8 mouse cellular contexts compared by ENCODE assay signal in the genomic region with DNA sequence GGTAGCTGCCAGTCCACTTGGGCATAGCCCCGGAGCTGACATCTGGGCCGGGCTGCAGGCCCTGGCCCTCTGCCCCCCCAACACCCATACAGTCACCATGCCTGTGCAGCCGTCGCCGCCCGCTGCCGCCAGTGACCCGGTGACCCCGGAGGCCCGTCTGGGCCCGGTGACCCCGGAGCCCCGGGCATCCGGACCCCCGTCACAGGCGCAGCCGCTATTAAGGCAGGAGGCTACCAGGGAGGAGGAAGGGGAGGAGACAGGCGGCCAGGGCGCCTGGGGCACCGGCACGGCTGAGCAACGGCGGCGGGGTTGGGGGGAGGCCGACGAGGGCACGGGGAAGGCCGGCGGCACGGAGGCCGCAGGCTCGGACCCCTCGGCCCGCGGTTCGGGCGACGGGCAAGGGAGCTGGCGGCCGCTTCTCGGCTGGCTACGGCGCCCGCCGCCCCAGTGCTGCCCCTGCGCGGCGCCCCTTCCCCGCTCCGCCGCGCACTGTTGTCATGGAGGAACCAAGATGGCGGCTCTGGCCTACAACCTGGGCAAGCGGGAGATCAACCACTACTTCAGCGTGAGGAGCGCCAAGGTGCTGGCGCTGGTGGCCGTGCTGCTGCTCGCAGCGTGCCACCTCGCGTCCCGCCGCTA. TPM values are rescaled to one million over a fixed set of nuclear protein-coding genes. Genes with fewer than 3 reads are reported as not detected.
DNase-seq lines count a peak whose midpoint lies in the region; ATAC-seq and TF ChIP-seq lines count a peak whose summit lies in the region.

A gene (plus strand): TSS at position 182 of the 639 bp plus-strand sequence.

- DNase-seq in brain, embryonic 14.5 days (ENCODE audit: low read depth) = peak; percentile 83
- DNase-seq in forebrain, embryonic 10.5 days (ENCODE audit: extremely low spot score, low spot score) = peak; percentile 77
- DNase-seq in kidney, postnatal 14 days = peak; percentile 76
- peak; percentile 53 to 61 for DNase-seq in lung, adult 18-20 months
- DNase-seq in thymus, adult 18-20 months = peak; percentile 58 to 59

- TF ChIP-seq POLR2A in brain, embryonic 14.5 days (IDR thresholded peaks at IDR 0.05; ENCODE audit: borderline replicate concordance, extremely low read depth, insufficient read depth, insufficient read length, poor library complexity, severe bottlenecking) = 0 out of 2 replicates have a peak, but pooled peaks have one; percentile 66

- peak within 1 kb of the TSS; percentile 96 for H3K9ac ChIP-seq in heart, embryonic 14.5 days (ENCODE audit: low read length)
- H3K9ac ChIP-seq in neural tube, embryonic 14.5 days (replicated peaks; ENCODE audit: low read depth, low read length) = peak within 1 kb of the TSS; percentile 96

- ATAC-seq in CD4-positive, CD25-positive, alpha-beta regulatory T cell, adult 4 months = peak; percentile 75
- ATAC-seq in heart, embryonic 14.5 days (ENCODE audit: insufficient number of reproducible peaks, insufficient read depth, low FRiP score, low read depth) = peak; percentile 78
- peak; percentile 93 for ATAC-seq in neural tube, embryonic 14.5 days (ENCODE audit: low read depth)

- peak within 1 kb of the TSS; percentile 100 for H3K27ac ChIP-seq in forebrain, embryonic 10.5 days
- H3K27ac ChIP-seq in heart, embryonic 14.5 days (replicated peaks in 1 of 2; ENCODE audit: control insufficient read depth in 1 of 2, insufficient read depth in 1 of 2, low read depth in 2 of 2, low read length in 2 of 2) = peak within 1 kb of the TSS; percentile 93 to 95
- peak within 1 kb of the TSS; percentile 96 for H3K27ac ChIP-seq in neural tube, embryonic 14.5 days (ENCODE audit: low read depth, low read length)

- H3K4me2 ChIP-seq in heart, embryonic 14.5 days (ENCODE audit: low read length) = peak within 1 kb of the TSS; percentile 81
- H3K4me2 ChIP-seq in neural tube, embryonic 14.5 days (ENCODE audit: low read depth, low read length) = peak within 1 kb of the TSS; percentile 91

- under 1% methylated on average over 62 of the region's 64 CpGs for WGBS in forebrain, embryonic 10.5 days
- WGBS in heart, embryonic 14.5 days = under 1% methylated on average over 49 of the region's 64 CpGs
- WGBS in neural tube, embryonic 14.5 days = under 1% methylated on average over 45 of the region's 64 CpGs

- H3K36me3 ChIP-seq in forebrain, embryonic 10.5 days (replicated peaks) = no peaks in the 10 kb centered on the region
- no peaks in the 10 kb centered on the region for H3K36me3 ChIP-seq in heart, embryonic 14.5 days (ENCODE audit: control insufficient read depth, insufficient read depth, low read length)
- no peaks in the 10 kb centered on the region for H3K36me3 ChIP-seq in neural tube, embryonic 14.5 days (ENCODE audit: control insufficient read depth, insufficient read depth, low read length)

- no peaks in the 10 kb centered on the region for H3K9me3 ChIP-seq in forebrain, embryonic 10.5 days
- no peaks in the 10 kb centered on the region for H3K9me3 ChIP-seq in heart, embryonic 14.5 days (ENCODE audit: control insufficient read depth, low read length)
- no peaks in the 10 kb centered on the region for H3K9me3 ChIP-seq in neural tube, embryonic 14.5 days (ENCODE audit: control insufficient read depth, low read length)

- peaks cover 14% of the 10 kb centered on the region; the same call in 1 of the 2 replicates for H3K27me3 ChIP-seq in forebrain, embryonic 10.5 days (ENCODE audit: poor library complexity, severe bottlenecking)
- no peaks in the 10 kb centered on the region for H3K27me3 ChIP-seq in heart, embryonic 14.5 days (ENCODE audit: control insufficient read depth, insufficient read depth, low read length)
- no peaks in the 10 kb centered on the region for H3K27me3 ChIP-seq in neural tube, embryonic 14.5 days (ENCODE audit: control insufficient read depth, insufficient read depth, low read length)

- peak within 1 kb of the TSS; percentile 80 for H3K4me3 ChIP-seq in forebrain, embryonic 10.5 days
- peak within 1 kb of the TSS; percentile 84 for H3K4me3 ChIP-seq in heart, embryonic 14.5 days (ENCODE audit: control insufficient read depth in 1 of 2, insufficient read depth in 1 of 2, low read depth in 1 of 2, low read length in 2 of 2)
- peak within 1 kb of the TSS; percentile 72 for H3K4me3 ChIP-seq in neural tube, embryonic 14.5 days (ENCODE audit: low read depth, low read length)

- peak; percentile 5; the same call in 1 of the 2 replicates for TF ChIP-seq CTCF in brain, embryonic 14.5 days (IDR thresholded peaks at IDR 0.05; ENCODE audit: borderline replicate concordance, extremely low read depth, insufficient read depth, insufficient read length)

- peaks cover 62% of the 10 kb centered on the region for H3K4me1 ChIP-seq in forebrain, embryonic 10.5 days
- peaks cover 3 to 18% of the 10 kb centered on the region in 2 experiments; a peak in 3 of 4 replicates for H3K4me1 ChIP-seq in heart, embryonic 14.5 days (ENCODE audit: control insufficient read depth in 2 of 2, insufficient read depth in 2 of 2, low read length in 2 of 2)
- peaks cover 4% of the 10 kb centered on the region; the same call in 1 of the 2 replicates for H3K4me1 ChIP-seq in neural tube, embryonic 14.5 days (ENCODE audit: control insufficient read depth, insufficient read depth, low read length)

RNA-seq across cellular contexts. Expression of the gene that starts here (rescaled TPM):
- polyA plus RNA-seq in CD4-positive, CD25-positive, alpha-beta regulatory T cell, adult 4 months (2017; shearing (Covaris generic)) = 10 to 100 TPM; 10.1 to 12.2 TPM
- 46.6 and 51.4 TPM in 2 replicates for polyA plus RNA-seq in brain, embryonic 14.5 days (2012; rRNA removed)
- 34.5 and 34.7 TPM in 2 replicates for polyA plus RNA-seq in forebrain, embryonic 10.5 days (2016; fragmentation: Nextera tagmentation; extraction: Ambion mirVana)
- polyA plus RNA-seq in heart, embryonic 14.5 days (2014; fragmentation: Nextera tagmentation; extraction: Ambion mirVana) = 37.6 and 40.3 TPM in 2 replicates
- 56.7 and 58.6 TPM in 2 replicates for polyA plus RNA-seq in neural tube, embryonic 14.5 days (2014; fragmentation: Nextera tagmentation; extraction: Ambion mirVana)

Comparison
In these comparisons a context has a peak if more than half of its experiments do, and no peak if none do; other contexts are left out.
1. Peak in every context shown above with its lines: DNase-seq, ATAC-seq, H3K4me3 ChIP-seq and H3K27ac ChIP-seq.